Mouse (Mus musculus) G1E (cell line): ENCODE measurements at regions not wholly inside any gene's neighbourhood (a gene's known extent, or its start where the extent isn't known, plus 50 kb on each side); places are given as distances from the start of the nearest gene placed in this dataset.

ENCODE experiments used
- CTCF ChIP-seq: IDR thresholded peaks from 2 replicates; pipeline ENCODE4 v1.5.1; 2012; ENCODE audit warnings: low read depth, low read length, inconsistent platforms, mixed read lengths
- GATA1 ChIP-seq: IDR thresholded peaks from 2 replicates; pipeline ENCODE4 v1.6.1; 2012; ENCODE audit warnings: borderline replicate concordance, low read length, inconsistent platforms, mixed read lengths
- GATA2 ChIP-seq: IDR thresholded peaks from 2 replicates; pipeline ENCODE4 v1.6.1; 2012; ENCODE audit warnings: low read depth, low read length, inconsistent platforms, borderline replicate concordance
- POLR2AphosphoS5 ChIP-seq: IDR thresholded peaks from 2 replicates; pipeline ENCODE4 v1.6.1; 2012; ENCODE audit warnings: low read depth, low read length, inconsistent platforms; ENCODE audit not compliant: insufficient replicate concordance
- TAL1 ChIP-seq: conservative IDR thresholded peaks from 2 replicates; pipeline ENCODE4 v1.6.1; 2012; ENCODE audit warnings: low read depth, low read length, inconsistent platforms, mixed read lengths

GRCm38 (mm10) chr12:14032363-14032762 is 119.5 kb downstream of the Fam84a start:
- TF ChIP-seq POLR2AphosphoS5 = no peak
- TF ChIP-seq CTCF = no peak
- TF ChIP-seq GATA1 = no peak
- TF ChIP-seq TAL1 = no peak
- TF ChIP-seq GATA2 = no peak
